Mouse (Mus musculus) c-Kit-negative CD71-positive TER-119-positive erythroid progenitor cells, embryonic 14.5 days (primary cell): Measurements from ENCODE around the gene Kif24.
A peak's percentile ranks its signal among the peaks of the same experiment; 100 is the strongest.

Experiments
- DNase-seq: peaks from one replicate; pipeline ENCODE4 v3.0.0-alpha.2; 2013; ENCODE audit warnings: low read depth, low spot score

Kif24 gene

DNA sequence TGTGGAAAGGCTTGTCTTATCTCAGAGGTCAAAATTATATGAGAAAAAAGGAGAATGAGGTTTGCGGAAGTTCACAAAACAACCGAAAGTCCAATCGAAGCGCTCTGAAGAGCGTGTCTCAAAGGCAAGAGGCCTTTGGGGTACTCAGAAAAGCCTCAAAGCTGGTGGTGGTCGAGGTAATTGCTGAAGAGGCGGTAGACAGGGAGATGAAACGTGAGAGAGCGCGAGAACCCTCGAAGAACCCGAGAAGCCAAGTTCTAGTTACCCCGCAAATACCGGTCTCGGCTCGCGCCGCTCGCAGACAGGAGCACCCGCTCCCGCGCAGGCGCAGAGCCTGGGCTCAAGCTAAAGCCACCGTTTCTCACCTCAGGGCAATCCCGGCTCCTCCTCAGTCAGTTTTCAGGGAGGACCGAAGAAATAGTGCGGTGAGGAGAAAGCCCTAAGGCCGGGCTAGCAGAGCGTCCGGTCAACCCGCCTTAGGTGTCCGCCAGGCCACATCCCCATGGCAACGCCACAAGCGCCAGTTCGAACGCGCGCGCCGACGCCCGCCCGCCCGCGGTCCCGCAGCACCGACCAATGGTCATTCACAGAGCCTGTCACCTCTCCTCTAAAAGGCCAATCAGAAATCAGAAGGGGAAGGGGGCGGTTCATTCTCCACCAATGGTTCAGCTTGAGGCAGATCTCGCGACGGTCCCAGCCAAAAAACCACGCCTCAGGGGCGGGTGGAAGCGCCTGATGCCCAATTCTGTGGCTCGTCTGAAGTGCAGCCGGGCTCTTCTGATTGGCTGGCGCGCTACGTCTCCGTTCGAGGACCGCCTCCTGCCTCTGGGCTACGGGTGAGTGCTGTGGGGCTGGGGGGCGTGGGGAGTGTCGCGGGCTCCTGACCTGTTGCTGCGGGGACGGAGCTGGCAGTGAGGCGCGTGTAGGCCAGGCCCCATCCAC is at the start of gene Kif24, which contains the start of gene Nudt2:
Gene Kif24 (minus strand): TSS at position 543 of the 942 bp plus-strand sequence.
Gene Nudt2 (plus strand): TSS at position 807 of the 942 bp plus-strand sequence.
- DNase-seq, result peak; percentile 100

DNA sequence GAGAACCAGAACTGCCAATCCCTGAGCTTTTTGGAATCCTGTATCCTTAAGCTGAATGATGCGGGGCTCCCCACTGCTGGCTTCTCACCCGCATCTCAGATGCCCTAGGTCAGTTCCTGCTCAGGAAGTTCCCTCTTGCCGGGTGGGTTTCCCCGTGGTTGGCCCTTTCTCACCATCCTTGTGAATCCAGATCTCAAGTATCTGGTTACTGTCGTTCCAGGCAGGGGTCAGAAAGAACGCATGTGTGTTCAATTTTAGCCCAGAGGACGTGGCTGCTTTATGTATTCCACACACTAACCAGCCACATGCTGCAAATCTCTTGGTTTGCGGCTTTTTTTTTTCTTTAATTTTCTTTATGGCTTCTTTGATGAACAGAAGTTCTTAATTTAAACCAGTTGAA is 49.0 kb upstream of the Kif24 start:
- DNase-seq, result no peak

GRCm38 (mm10) chr4:41513309-41513708 is 48.6 kb upstream of the Kif24 start:
- DNase-seq, result no peak

DNA sequence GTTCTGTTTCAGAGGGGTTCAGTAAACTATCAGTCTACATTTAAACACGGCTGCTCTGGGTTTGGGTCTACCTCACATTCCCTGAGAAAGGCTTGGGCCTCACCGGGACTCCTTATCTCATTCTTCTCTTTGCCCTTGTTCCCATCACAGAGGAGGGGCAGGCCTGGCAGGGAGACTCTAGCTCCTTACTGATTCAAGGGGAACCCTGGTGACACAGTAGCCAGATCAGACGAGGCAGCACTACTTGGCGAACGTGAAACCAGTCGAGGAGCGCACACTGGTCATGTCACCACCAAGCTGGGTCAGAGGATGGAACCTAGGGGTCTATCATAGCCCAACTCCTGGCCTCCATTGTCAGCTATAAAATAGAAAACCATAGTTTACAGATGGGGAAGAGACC is 43.3 kb upstream of the Kif24 start:
- no peak for DNase-seq

GRCm38 (mm10) chr4:41507326-41507924 is 42.7 kb upstream of the Kif24 start:
- no peak for DNase-seq

DNA sequence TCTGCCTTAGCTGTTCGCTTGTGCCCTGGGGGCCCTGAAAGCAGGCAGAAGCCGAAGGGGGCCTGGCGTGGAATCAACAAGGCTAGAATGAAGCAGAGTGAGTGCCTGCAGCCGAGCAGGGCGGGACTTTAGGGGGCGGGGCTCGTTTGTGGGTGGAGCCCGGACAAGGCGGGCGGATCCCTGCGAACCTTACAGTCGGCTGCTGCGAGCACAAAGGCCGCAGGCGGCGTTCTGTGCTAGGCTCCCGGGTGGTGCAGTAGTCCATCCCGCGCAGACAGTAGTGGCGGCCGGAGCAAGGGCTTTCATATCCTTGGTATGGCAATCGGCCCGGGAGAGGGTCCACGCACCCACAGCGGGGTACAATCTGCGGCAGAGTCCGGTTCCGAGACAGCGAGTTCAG is 42.2 kb upstream of the Kif24 start:
- peak; percentile 30 for DNase-seq

DNA sequence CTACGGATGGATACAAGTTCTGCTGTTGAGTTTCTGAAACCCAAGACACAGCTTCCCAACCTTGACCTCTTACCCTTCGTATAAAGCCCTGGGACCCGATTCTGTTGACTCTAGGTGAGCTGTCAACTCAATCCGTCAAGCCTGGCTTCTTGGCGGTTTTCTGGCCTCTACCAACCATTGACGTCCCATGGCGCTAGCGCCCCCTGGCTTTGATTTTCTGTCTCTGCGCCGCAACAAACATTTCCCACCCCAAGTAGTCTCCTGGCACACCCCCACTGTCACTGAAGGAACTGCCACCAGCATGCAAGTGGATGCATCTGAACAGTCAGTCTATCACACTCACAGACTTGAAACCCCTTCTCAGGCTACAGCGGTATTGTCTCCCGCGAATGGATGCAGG is 41.5 kb upstream of the Kif24 start:
- peak; percentile 19 for DNase-seq

DNA sequence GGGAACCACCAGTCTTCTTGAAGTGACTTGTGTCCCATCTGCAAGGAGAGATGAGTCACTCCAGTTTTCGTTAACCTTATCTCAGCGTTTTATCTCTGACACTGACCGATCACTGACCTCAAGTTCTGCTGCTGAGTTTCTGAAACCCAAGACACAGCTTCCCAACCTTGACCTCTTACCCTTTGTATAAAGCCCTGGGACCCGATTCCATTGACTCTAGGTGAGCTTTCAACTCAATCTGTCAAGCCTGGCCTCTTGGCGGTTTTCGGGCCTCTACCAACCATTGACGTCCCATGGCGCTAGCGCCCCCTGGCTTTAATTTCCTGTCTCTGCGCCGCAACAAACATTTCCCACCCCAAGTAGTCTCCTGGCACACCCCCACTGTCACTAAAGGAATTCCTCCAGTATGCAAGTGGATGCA is 40.5 kb upstream of the Kif24 start:
- DNase-seq, result no peak

- no peak for DNase-seq
Observed at GRCm38 (mm10) chr4:41504325-41504724, 39.6 kb upstream of the Kif24 start.

GRCm38 (mm10) chr4:41502986-41503412 is 38.3 kb upstream of the Kif24 start, which contains the start of gene AI464131:
Gene AI464131 (minus strand): TSS chr4:41503076.
- peak; percentile 57 for DNase-seq

GRCm38 (mm10) chr4:41502171-41502940 is 37.7 kb upstream of the Kif24 start:
- DNase-seq, result no peak

DNA sequence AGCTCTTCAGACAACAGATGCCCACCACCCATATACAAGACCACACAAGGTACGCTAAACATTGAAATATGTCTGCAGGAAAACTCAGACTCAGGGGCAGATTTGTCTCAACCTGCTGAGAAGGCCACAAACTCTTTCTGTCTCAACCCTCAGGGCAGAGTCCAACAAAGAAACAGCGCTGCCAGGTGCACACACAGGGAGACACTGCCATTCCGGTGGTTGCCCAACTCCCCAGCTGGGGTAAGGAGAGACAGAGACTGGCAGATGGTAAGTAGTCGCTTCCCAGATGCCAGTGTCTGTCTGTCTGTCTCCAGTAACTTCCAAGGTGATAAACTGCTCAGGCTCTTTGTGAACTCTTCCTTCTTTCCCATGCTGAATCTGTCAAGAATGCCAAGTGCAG is 36.1 kb upstream of the Kif24 start:
- no peak for DNase-seq

- no peak for DNase-seq
Observed at GRCm38 (mm10) chr4:41499619-41500018, 34.9 kb upstream of the Kif24 start.

DNA sequence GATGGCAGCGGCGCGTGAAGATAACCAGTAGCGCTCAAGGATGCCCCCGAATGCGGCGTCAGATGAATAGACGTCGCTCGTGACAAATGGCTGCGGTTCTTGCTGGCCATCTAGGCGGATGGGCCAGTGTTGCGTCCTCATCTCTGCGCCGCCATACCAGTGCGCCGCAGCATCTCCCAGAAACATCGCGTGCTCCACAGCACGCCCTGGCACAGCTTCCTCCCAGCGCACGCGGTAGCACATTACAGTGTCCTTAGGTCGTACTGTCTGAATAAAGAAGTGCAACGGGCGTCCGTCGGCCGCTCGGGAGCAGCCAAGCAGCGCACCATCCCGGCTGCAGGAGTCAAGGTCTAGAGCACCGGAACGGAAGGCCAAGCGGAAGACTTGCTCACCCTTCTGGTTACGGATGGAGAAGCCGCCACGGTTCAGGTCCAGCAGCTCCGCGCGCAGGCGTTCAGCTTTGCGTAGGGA is 34.3 kb upstream of the Kif24 start:
- no peak for DNase-seq

DNA sequence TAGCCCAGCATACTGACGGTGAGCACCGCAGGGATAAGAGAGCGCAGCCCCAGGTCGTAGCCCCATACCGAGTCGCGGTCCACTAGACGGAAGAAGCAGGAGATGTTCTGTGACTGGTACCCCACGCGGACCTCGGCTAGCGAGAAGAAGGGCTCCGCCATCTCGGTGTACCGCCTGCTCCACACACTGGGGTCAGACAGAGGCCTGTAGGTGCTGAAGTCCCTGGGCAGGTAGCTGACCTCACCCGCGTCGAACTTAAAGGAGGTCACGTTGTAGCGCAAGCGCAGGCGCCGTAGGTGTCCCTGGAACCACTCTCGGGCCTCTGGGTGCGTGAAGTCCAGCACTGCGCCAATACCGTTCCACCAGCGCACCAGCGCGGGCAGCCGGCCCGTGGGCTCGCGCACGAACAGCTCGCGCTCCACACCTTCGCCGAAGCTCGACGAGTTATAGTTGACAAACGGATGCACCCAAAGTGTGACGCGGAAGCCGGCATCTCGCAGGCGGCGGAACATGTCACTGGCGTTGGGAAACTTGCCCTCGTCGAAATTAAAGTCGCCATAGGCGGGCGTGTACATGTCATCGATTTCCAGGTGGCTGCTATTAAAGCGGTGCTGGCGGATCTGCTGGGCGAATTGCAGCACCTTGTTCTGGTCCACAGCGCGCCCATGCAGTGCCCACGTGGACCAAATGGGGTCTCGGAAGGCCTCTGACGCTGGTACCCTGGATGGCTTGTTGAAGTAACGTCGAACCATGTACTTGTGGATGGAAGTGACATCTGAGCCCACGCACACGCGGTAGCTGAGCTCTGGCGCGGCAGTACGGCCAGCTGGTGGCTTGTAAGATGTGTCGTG is 33.5 kb upstream of the Kif24 start:
- DNase-seq, result no peak

- DNase-seq, result no peak
Observed at GRCm38 (mm10) chr4:41497579-41497978, 32.9 kb upstream of the Kif24 start.

DNA sequence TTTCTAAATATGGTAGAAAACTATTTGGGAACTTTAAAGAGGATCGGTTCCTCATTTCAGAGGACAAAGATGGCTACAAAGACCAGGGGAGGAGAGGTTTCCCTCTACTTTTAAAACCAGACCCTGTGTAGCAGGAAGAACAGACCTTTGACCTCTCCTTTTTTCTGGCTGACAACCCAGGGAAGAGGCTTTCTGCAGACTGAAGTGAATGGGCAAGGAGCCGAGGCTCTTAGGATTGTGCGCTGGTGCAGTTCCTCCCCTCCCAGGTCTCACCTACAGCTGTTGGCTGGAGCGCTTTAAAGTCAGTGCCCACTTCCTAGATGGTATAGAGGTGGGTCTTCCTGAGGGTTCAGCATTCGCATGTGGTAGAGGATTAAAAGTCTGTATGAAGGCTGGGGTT is 32.4 kb upstream of the Kif24 start:
- DNase-seq, result no peak

- DNase-seq, result no peak
Observed at GRCm38 (mm10) chr4:41495850-41496249, 31.2 kb upstream of the Kif24 start.

DNA sequence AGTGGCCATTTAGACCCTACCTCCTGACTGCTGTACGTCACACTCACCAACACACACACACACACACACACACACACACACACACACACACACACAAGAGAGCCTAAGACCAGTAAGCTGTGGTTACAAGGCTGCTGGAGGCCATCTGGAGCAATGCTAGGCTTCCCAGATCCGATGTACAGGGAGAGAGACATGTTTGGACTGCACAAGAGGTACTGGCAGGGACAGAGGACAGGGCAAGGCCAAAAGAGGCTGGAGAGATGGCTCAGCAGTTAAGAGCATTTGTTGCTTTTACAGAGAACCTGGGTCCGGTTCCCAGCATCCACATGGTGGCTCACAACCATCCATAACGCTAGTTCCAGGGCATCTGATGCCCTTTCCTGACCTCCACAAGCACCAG is 30.4 kb upstream of the Kif24 start:
- DNase-seq, result no peak

GRCm38 (mm10) chr4:41494378-41494777 is 29.7 kb upstream of the Kif24 start:
- no peak for DNase-seq
